Mouse (Mus musculus) brain, embryonic 14.5 days (tissue): ENCODE measurements at regions not wholly inside any gene's neighbourhood (a gene's known extent, or its start where the extent isn't known, plus 50 kb on each side); places are given as distances from the start of the nearest gene placed in this dataset.

Source experiments
- CTCF ChIP-seq: fragments of 200-500 bp; IDR thresholded peaks from 2 replicates; pipeline ENCODE4 v1.5.1; 2012; ENCODE audit warnings: inconsistent platforms, mild to moderate bottlenecking, moderate library complexity, borderline replicate concordance; ENCODE audit not compliant: insufficient read depth, insufficient read length; ENCODE audit errors: extremely low read depth
- POLR2A ChIP-seq: fragments of 200-500 bp; IDR thresholded peaks from 2 replicates; pipeline ENCODE4 v1.6.1; 2012; ENCODE audit warnings: mild to moderate bottlenecking, inconsistent platforms, borderline replicate concordance; ENCODE audit not compliant: poor library complexity, insufficient read depth, insufficient read length, severe bottlenecking; ENCODE audit errors: extremely low read depth

DNA sequence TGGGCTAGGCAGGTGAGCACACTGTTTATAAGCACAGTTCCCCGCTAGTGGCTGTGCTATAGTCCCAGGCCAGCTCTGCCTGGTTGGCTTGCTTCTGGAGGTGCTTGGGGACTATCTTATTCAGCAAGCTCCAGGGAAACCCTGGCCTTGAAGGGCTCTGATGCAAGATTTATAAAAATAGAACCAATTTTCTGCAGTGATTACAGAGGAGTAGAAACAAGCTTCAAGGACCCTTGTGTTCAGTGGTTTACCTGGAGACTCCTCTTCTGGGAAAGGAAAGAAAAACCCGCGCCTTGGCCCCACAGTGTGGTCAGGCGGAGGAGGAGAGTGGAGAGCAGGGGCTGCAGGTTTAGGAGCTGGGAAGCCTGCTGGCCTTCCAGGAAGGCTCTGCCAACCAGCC lies 178.2 kb upstream of the Ctnnb1 start:
- TF ChIP-seq CTCF, result no peak
- no peak for TF ChIP-seq POLR2A
